Comparison of ENCODE assay signal across 18 mouse cellular contexts in genomic region chr7:122012370-122012769, GRCm38 (mm10). TPM values are rescaled to one million over a fixed set of nuclear protein-coding genes. Genes with fewer than 3 reads are reported as not detected.
DNase-seq lines count a peak whose midpoint lies in the region; ATAC-seq lines count a peak whose summit lies in the region.
"Had no signal": no experiment of that assay in that cellular context is flagged by ENCODE, and none has a peak within 500 bp of the region (broad histone marks: within the 10 kb centered on the region; RNA-seq: fewer than 3 reads in every experiment).

No protein-coding gene starts in this region.

- no peaks in the 10 kb centered on the region for H3K9me3 ChIP-seq in intestine, embryonic 16.5 days (ENCODE audit: control insufficient read depth, low read length)
- H3K9me3 ChIP-seq in intestine, embryonic 15.5 days = no peaks in the 10 kb centered on the region
- H3K9me3 ChIP-seq: embryonic facial prominence, embryonic 13.5 days; forebrain, embryonic 13.5 days; heart, embryonic 12.5 days; hindbrain, embryonic 15.5 days had no signal

- H3K27me3 ChIP-seq in intestine, embryonic 16.5 days (replicated peaks; ENCODE audit: control insufficient read depth, insufficient read depth, low read length) = no peaks in the 10 kb centered on the region
- no peaks in the 10 kb centered on the region for H3K27me3 ChIP-seq in intestine, embryonic 15.5 days (replicated peaks)
- H3K27me3 ChIP-seq: CH12.LX; embryonic facial prominence, embryonic 13.5 days; forebrain, embryonic 13.5 days; heart, embryonic 12.5 days; hindbrain, embryonic 15.5 days; Patski had no signal

- peak; percentile 20 for DNase-seq in adrenal gland, postnatal 14 days
- DNase-seq in adrenal gland, adult (ENCODE audit: inconsistent age in 2 of 2, low spot score in 1 of 2) = no peak
- DNase-seq in cerebellum, postnatal 14 days = peak; percentile 33 to 46
- no peak for DNase-seq in cerebellum, adult 8-10 months
- no peak for DNase-seq in ovary, postnatal 14 days (ENCODE audit: low spot score)
- DNase-seq: adrenal gland, adult 2 months; forebrain, postnatal 0 days; gastrocnemius, postnatal 14 days; kidney, adult 18-20 months had no signal

- H3K36me3 ChIP-seq in intestine, embryonic 16.5 days (ENCODE audit: control insufficient read depth, insufficient read depth, low read length) = peaks cover 29% of the 10 kb centered on the region
- H3K36me3 ChIP-seq in intestine, embryonic 15.5 days = peaks cover 34% of the 10 kb centered on the region

- H3K9ac ChIP-seq in intestine, embryonic 16.5 days (ENCODE audit: low read depth, low read length) = no peak overlapping the region
- H3K9ac ChIP-seq in intestine, embryonic 15.5 days = no peak overlapping the region
- H3K9ac ChIP-seq: embryonic facial prominence, embryonic 13.5 days; forebrain, embryonic 13.5 days; forebrain, postnatal 0 days; heart, embryonic 12.5 days; hindbrain, embryonic 15.5 days had no signal

- WGBS in intestine, embryonic 16.5 days = 98% methylated on average over 4 of the region's 4 CpGs
- WGBS in intestine, embryonic 15.5 days = 91% methylated on average over 4 of the region's 4 CpGs

- H3K4me3 ChIP-seq in intestine, embryonic 16.5 days (ENCODE audit: low read length) = no peak overlapping the region
- no peak overlapping the region for H3K4me3 ChIP-seq in intestine, embryonic 15.5 days (replicated peaks)
- H3K4me3 ChIP-seq: embryonic facial prominence, embryonic 13.5 days; forebrain, embryonic 13.5 days; heart, embryonic 12.5 days; hindbrain, embryonic 15.5 days had no signal

- no peak overlapping the region for H3K4me2 ChIP-seq in intestine, embryonic 16.5 days (ENCODE audit: low read depth, low read length)
- no peak overlapping the region for H3K4me2 ChIP-seq in intestine, embryonic 15.5 days (replicated peaks)
- H3K4me2 ChIP-seq: embryonic facial prominence, embryonic 13.5 days; forebrain, embryonic 13.5 days; heart, embryonic 12.5 days; hindbrain, embryonic 15.5 days had no signal

- no peak for ATAC-seq in intestine, embryonic 16.5 days
- ATAC-seq in intestine, embryonic 15.5 days = no peak
- ATAC-seq: activated CD4-positive, CD25-positive, alpha-beta regulatory T cell, adult 4 months; forebrain, embryonic 13.5 days; forebrain, postnatal 0 days; Patski had no signal

- H3K27ac ChIP-seq in intestine, embryonic 16.5 days (ENCODE audit: low read length) = peak overlapping the region; percentile 38; the same call in 1 of the 2 replicates
- H3K27ac ChIP-seq in intestine, embryonic 15.5 days = no peak overlapping the region; the same call in 1 of the 2 replicates
- H3K27ac ChIP-seq: embryonic facial prominence, embryonic 13.5 days; forebrain, embryonic 13.5 days; hindbrain, embryonic 15.5 days had no signal

- peaks cover 25% of the 10 kb centered on the region for H3K4me1 ChIP-seq in intestine, embryonic 16.5 days (ENCODE audit: control insufficient read depth, insufficient read depth, low read length)
- H3K4me1 ChIP-seq in intestine, embryonic 15.5 days (replicated peaks) = peaks cover 16% of the 10 kb centered on the region

RNA-seq across cellular contexts. Expression of gene Gga2, which starts 8.7 kb away (rescaled TPM):
- 20.3 and 28.1 TPM in 2 replicates for total RNA-seq in adrenal gland, postnatal 14 days (2021)
- 118 and 132 TPM in 2 replicates for polyA plus RNA-seq in intestine, embryonic 16.5 days (2015; fragmentation: Nextera tagmentation; extraction: Ambion mirVana)
- polyA plus RNA-seq in intestine, embryonic 15.5 days (2015; fragmentation: Nextera tagmentation; extraction: Ambion mirVana) = 121 and 123 TPM in 2 replicates

RNA-seq across cellular contexts. Expression of gene Cog7, which starts 30.9 kb away (rescaled TPM):
- 22.8 and 24.7 TPM in 2 replicates for total RNA-seq in adrenal gland, postnatal 14 days (2021)
- polyA plus RNA-seq in intestine, embryonic 16.5 days (2015; fragmentation: Nextera tagmentation; extraction: Ambion mirVana) = 22.1 and 25.6 TPM in 2 replicates
- 18.0 and 21.8 TPM in 2 replicates for polyA plus RNA-seq in intestine, embryonic 15.5 days (2015; fragmentation: Nextera tagmentation; extraction: Ambion mirVana)

RNA-seq across cellular contexts. Expression of gene Ubfd1, which starts 54.6 kb away (rescaled TPM):
- total RNA-seq in adrenal gland, postnatal 14 days (2021) = 47.3 and 49.9 TPM in 2 replicates
- 39.5 and 45.3 TPM in 2 replicates for polyA plus RNA-seq in intestine, embryonic 16.5 days (2015; fragmentation: Nextera tagmentation; extraction: Ambion mirVana)
- polyA plus RNA-seq in intestine, embryonic 15.5 days (2015; fragmentation: Nextera tagmentation; extraction: Ambion mirVana) = 55.2 and 58.7 TPM in 2 replicates

RNA-seq across cellular contexts. Expression of gene Ears2, which starts 54.7 kb away (rescaled TPM):
- total RNA-seq in adrenal gland, postnatal 14 days (2021) = 17.3 and 20.4 TPM in 2 replicates
- 19.4 and 20.7 TPM in 2 replicates for polyA plus RNA-seq in intestine, embryonic 16.5 days (2015; fragmentation: Nextera tagmentation; extraction: Ambion mirVana)
- 21.4 and 22.3 TPM in 2 replicates for polyA plus RNA-seq in intestine, embryonic 15.5 days (2015; fragmentation: Nextera tagmentation; extraction: Ambion mirVana)

Comparison
In these comparisons a context has a peak if more than half of its experiments do, and no peak if none do; other contexts are left out.
1. DNase-seq: peak in adrenal gland, postnatal 14 days (single experiment) and cerebellum, postnatal 14 days (2 of 2); none in adrenal gland, adult (0 of 2), cerebellum, adult 8-10 months (single experiment) and ovary, postnatal 14 days (single experiment).